Mouse (Mus musculus) stomach, embryonic 16.5 days (tissue): ENCODE measurements around the gene Gm39566. TPM values are rescaled to one million over a fixed set of nuclear protein-coding genes. Genes with fewer than 3 reads are reported as not detected.
A peak's percentile ranks its signal among the peaks of the same experiment; 100 is the strongest.

Source experiments
- ATAC-seq: fragments of 200-750 bp; cut with Nextera tagmentation; 2 replicates; pipeline ENCODE4 v1.8.0; 2017; ENCODE audit warnings: moderate number of reproducible peaks, moderate TSS enrichment; ENCODE audit not compliant: insufficient read depth, low FRiP score
- H3K27ac ChIP-seq: fragments of 300-500 bp; sonication (generic); 2 replicates; pipeline ENCODE4 v1.5.1; 2014; ENCODE audit warnings: low read length
- H3K27me3 ChIP-seq: fragments of 300-500 bp; sonication (generic); 2 replicates; pipeline ENCODE4 v1.6.1; 2014; ENCODE audit warnings: low read length, control low read depth, mixed read lengths; ENCODE audit not compliant: control insufficient read depth, insufficient read depth
- H3K36me3 ChIP-seq: fragments of 300-500 bp; sonication (generic); 2 replicates; pipeline ENCODE4 v1.6.1; 2014; ENCODE audit warnings: low read length; ENCODE audit not compliant: control insufficient read depth, insufficient read depth
- H3K4me1 ChIP-seq: fragments of 300-500 bp; sonication (generic); 2 replicates; pipeline ENCODE4 v1.6.1; 2014; ENCODE audit warnings: low read length, control low read depth, mixed read lengths; ENCODE audit not compliant: control insufficient read depth, insufficient read depth
- H3K4me2 ChIP-seq: fragments of 300-500 bp; sonication (generic); 2 replicates; pipeline ENCODE4 v1.6.1; 2014; ENCODE audit warnings: low read depth, low read length, mixed read lengths
- H3K4me3 ChIP-seq: fragments of 300-500 bp; sonication (generic); replicated peaks from 2 replicates; pipeline ENCODE4 v1.5.1; 2014; ENCODE audit warnings: mild to moderate bottlenecking, low read length
- H3K9ac ChIP-seq: fragments of 300-500 bp; sonication (generic); 2 replicates; pipeline ENCODE4 v1.6.1; 2014; ENCODE audit warnings: low read length
- H3K9me3 ChIP-seq: fragments of 300-500 bp; sonication (generic); replicated peaks from 2 replicates; pipeline ENCODE4 v1.6.1; 2016; ENCODE audit warnings: low read length, control low read depth; ENCODE audit not compliant: control insufficient read depth
- WGBS: fragments of 180-500 bp; shearing (Covaris S2); extraction: QIAGEN DNeasy Blood & Tissue Kit; methylation state at CpG from one replicate; pipeline ENCODE4 v1.1.7; 2014; 5-methylcytosine and 5-hydroxymethylcytosine counted together
- polyA plus RNA-seq: library from polyadenylated mRNA; unstranded; fragments of >200 nt; fragmentation: Nextera tagmentation; extraction: Ambion mirVana; gene quantifications from 2 replicates; pipeline ENCODE4 v1.2.1, GENCODE M21; 2015

The Gm39566 gene
- polyA plus RNA-seq, 1 experiment from 2014 or later, result 0.03 TPM

- peak overlapping the region; percentile 66 for H3K4me3 ChIP-seq
- 15% methylated on average over 4 of the region's 4 CpGs for WGBS
Measured at GRCm38 (mm10) chr11:69835966-69836335, 20.9 kb upstream of the Gm39566 start.

GRCm38 (mm10) chr11:69835326-69835965 is 20.3 kb upstream of the Gm39566 start:
- Histone ChIP-seq H3K4me2 (peak overlapping the region; percentile 89), H3K27me3 (no peaks in the 10 kb centered on the region), H3K4me3 (peak overlapping the region; percentile 66; the same call in 1 of the 2 replicates), H3K36me3 (no peaks in the 10 kb centered on the region), H3K27ac (no peak overlapping the region), H3K4me1 (peaks cover 32% of the 10 kb centered on the region), H3K9ac (peak overlapping the region; percentile 86), H3K9me3 (no peaks in the 10 kb centered on the region)
- no peak for ATAC-seq
- WGBS, result 26% methylated on average over 9 of the region's 9 CpGs

More at GRCm38 (mm10) chr11:69835966-69836335, 20.9 kb upstream of the Gm39566 start:
- Histone ChIP-seq H3K9ac (peak overlapping the region; percentile 86; the same call in 1 of the 2 replicates), H3K4me2 (peak overlapping the region; percentile 89), H3K27me3 (no peaks in the 10 kb centered on the region), H3K9me3 (no peaks in the 10 kb centered on the region), H3K27ac (no peak overlapping the region), H3K36me3 (no peaks in the 10 kb centered on the region), H3K4me1 (peaks cover 32% of the 10 kb centered on the region)
- ATAC-seq, result no peak

- H3K27ac ChIP-seq, result no peak overlapping the region
- 9% methylated on average over 43 of the region's 48 CpGs for WGBS
- H3K27me3 ChIP-seq, result no peaks in the 10 kb centered on the region
- peak overlapping the region; percentile 43 for H3K4me3 ChIP-seq
- peak overlapping the region; percentile 77 for H3K9ac ChIP-seq
- no peaks in the 10 kb centered on the region for H3K36me3 ChIP-seq
- ATAC-seq, result no peak
- H3K9me3 ChIP-seq, result no peaks in the 10 kb centered on the region
- H3K4me2 ChIP-seq, result peak overlapping the region; percentile 89
- peaks cover 32% of the 10 kb centered on the region for H3K4me1 ChIP-seq
Measured at GRCm38 (mm10) chr11:69834001-69834549, 19.0 kb upstream of the Gm39566 start.

- Histone ChIP-seq H3K27me3 (no peaks in the 10 kb centered on the region), H3K27ac (no peak overlapping the region), H3K9me3 (no peaks in the 10 kb centered on the region), H3K36me3 (no peaks in the 10 kb centered on the region), H3K4me3 (peak overlapping the region; percentile 43), H3K4me1 (peaks cover 30% of the 10 kb centered on the region), H3K4me2 (peak overlapping the region; percentile 89), H3K9ac (peak overlapping the region; percentile 77)
- ATAC-seq, result no peak
- WGBS, result 53% methylated on average over 8 of the region's 8 CpGs
Measured at GRCm38 (mm10) chr11:69833554-69833953, 18.5 kb upstream of the Gm39566 start.

GRCm38 (mm10) chr11:69828832-69829231 is 13.7 kb upstream of the Gm39566 start:
- H3K36me3 ChIP-seq, result peaks cover 18% of the 10 kb centered on the region; the same call in 1 of the 2 replicates
- H3K4me2 ChIP-seq, result no peak overlapping the region
- no peak for ATAC-seq
- H3K27ac ChIP-seq, result no peak overlapping the region
- no peaks in the 10 kb centered on the region for H3K9me3 ChIP-seq
- H3K27me3 ChIP-seq, result no peaks in the 10 kb centered on the region
- WGBS, result 69% methylated on average over 5 of the region's 5 CpGs
- peaks cover 8% of the 10 kb centered on the region; the same call in 1 of the 2 replicates for H3K4me1 ChIP-seq
- no peak overlapping the region for H3K9ac ChIP-seq
- no peak overlapping the region for H3K4me3 ChIP-seq

GRCm38 (mm10) chr11:69823456-69823855 is 8.4 kb upstream of the Gm39566 start:
- Histone ChIP-seq H3K36me3 (peaks cover 18% of the 10 kb centered on the region; the same call in 1 of the 2 replicates), H3K4me2 (no peak overlapping the region), H3K27me3 (no peaks in the 10 kb centered on the region), H3K9ac (no peak overlapping the region), H3K9me3 (no peaks in the 10 kb centered on the region), H3K4me3 (no peak overlapping the region), H3K4me1 (no peaks in the 10 kb centered on the region), H3K27ac (no peak overlapping the region)
- no peak for ATAC-seq
- WGBS, result 71% methylated on average over 2 of the region's 2 CpGs

GRCm38 (mm10) chr11:69822080-69822479 is 7.0 kb upstream of the Gm39566 start, which contains the start of gene Spem1:
Spem1 (minus strand) TSS chr11:69822180.
- Histone ChIP-seq H3K27me3 (no peaks in the 10 kb centered on the region), H3K4me1 (no peaks in the 10 kb centered on the region), H3K4me2 (no peak within 1 kb of the TSS), H3K4me3 (no peak within 1 kb of the TSS), H3K9ac (no peak within 1 kb of the TSS), H3K27ac (no peak within 1 kb of the TSS), H3K36me3 (peaks cover 12% of the 10 kb centered on the region; the same call in 1 of the 2 replicates), H3K9me3 (peaks cover 6% of the 10 kb centered on the region; the same call in 1 of the 2 replicates)
- no peak for ATAC-seq
- WGBS, result 84% methylated on average over 3 of the region's 3 CpGs

GRCm38 (mm10) chr11:69818871-69819270 is 3.8 kb upstream of the Gm39566 start:
- no peak overlapping the region for H3K27ac ChIP-seq
- H3K4me2 ChIP-seq, result no peak overlapping the region
- no peak overlapping the region for H3K4me3 ChIP-seq
- 88% methylated on average over 8 of the region's 8 CpGs for WGBS
- no peaks in the 10 kb centered on the region for H3K4me1 ChIP-seq
- H3K9me3 ChIP-seq, result peaks cover 11% of the 10 kb centered on the region; the same call in 1 of the 2 replicates
- H3K36me3 ChIP-seq, result no peaks in the 10 kb centered on the region
- ATAC-seq, result no peak
- H3K9ac ChIP-seq, result no peak overlapping the region
- H3K27me3 ChIP-seq, result no peaks in the 10 kb centered on the region

- no peak within 1 kb of the TSS for H3K4me3 ChIP-seq
- peaks cover 11% of the 10 kb centered on the region; the same call in 1 of the 2 replicates for H3K9me3 ChIP-seq
- WGBS, result 79% methylated on average over 2 of the region's 2 CpGs
- H3K9ac ChIP-seq, result no peak within 1 kb of the TSS
- H3K4me1 ChIP-seq, result no peaks in the 10 kb centered on the region
- H3K27me3 ChIP-seq, result no peaks in the 10 kb centered on the region
- no peak within 1 kb of the TSS for H3K4me2 ChIP-seq
- no peak within 1 kb of the TSS for H3K27ac ChIP-seq
- no peaks in the 10 kb centered on the region for H3K36me3 ChIP-seq
- no peak for ATAC-seq
Measured at GRCm38 (mm10) chr11:69818365-69818764, 3.3 kb upstream of the Gm39566 start, which contains the start of gene Spem2. Spem2 (minus strand) TSS chr11:69818465.
